8 mouse cellular contexts compared by ENCODE assay signal in the genomic region with DNA sequence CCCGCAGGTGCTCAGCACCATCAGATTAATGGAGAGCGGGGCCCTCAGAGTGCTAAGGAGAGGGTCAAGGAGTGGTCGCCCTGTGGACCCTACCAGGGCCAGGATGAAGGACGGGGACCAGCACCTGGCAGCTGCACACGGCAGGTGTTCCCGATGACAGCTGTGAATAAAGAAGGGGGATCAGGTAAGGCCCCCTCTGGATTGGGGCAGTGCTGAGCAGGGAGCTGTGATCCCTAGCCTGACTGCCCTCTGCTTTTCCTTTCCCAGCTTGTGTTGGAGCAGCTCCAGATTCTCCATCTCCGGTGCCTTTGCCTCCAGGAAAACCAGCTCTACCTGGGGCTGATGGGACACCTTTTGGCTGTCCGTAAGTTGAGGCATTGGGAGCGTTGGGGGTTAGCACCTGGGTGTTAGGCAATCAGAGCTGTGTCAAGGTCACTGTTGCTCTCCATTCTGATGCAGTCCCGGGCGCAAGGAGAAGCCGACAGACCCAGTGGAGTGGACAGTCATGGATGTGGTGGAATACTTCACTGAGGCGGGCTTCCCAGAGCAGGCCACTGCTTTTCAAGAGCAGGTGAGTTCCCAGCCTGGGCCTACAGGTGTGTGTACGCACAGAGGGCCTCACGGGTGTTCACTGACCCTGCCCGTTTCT. TPM values are rescaled to one million over a fixed set of nuclear protein-coding genes. Genes with fewer than 3 reads are reported as not detected.
DNase-seq lines count a peak whose midpoint lies in the region; ATAC-seq and TF ChIP-seq lines count a peak whose summit lies in the region.

No protein-coding gene starts in this region.

- intact Hi-C loops in heart, postnatal 36 days (cut with DNase I) = loop anchor here (5.0 kb wide), 2 partner anchors 42 to 102 kb away; partner anchors contain the start of genes Asf1b and Gm10644

- peak overlapping the region; percentile 87; the same call in 1 of the 2 replicates for H3K27ac ChIP-seq in heart, embryonic 15.5 days
- H3K27ac ChIP-seq in heart, embryonic 16.5 days (ENCODE audit: low read length) = no peak overlapping the region
- H3K27ac ChIP-seq in liver, postnatal 0 days (ENCODE audit: low read depth) = no peak overlapping the region

- H3K27me3 ChIP-seq in heart, embryonic 15.5 days = no peaks in the 10 kb centered on the region
- no peaks in the 10 kb centered on the region; the same call in 1 of the 2 replicates for H3K27me3 ChIP-seq in heart, embryonic 16.5 days (ENCODE audit: control insufficient read depth, insufficient read depth, low read length)
- H3K27me3 ChIP-seq in liver, postnatal 0 days (ENCODE audit: insufficient read depth, low read length) = no peaks in the 10 kb centered on the region

- peaks cover 49% of the 10 kb centered on the region for H3K4me1 ChIP-seq in heart, embryonic 15.5 days (replicated peaks)
- peaks cover 32% of the 10 kb centered on the region for H3K4me1 ChIP-seq in heart, embryonic 16.5 days (ENCODE audit: control insufficient read depth, insufficient read depth, low read length)
- peaks cover 28% of the 10 kb centered on the region for H3K4me1 ChIP-seq in liver, postnatal 0 days (ENCODE audit: insufficient read depth)

- no peaks in the 10 kb centered on the region for H3K9me3 ChIP-seq in heart, embryonic 15.5 days (replicated peaks)
- no peaks in the 10 kb centered on the region for H3K9me3 ChIP-seq in heart, embryonic 16.5 days (replicated peaks; ENCODE audit: control insufficient read depth, low read length)
- H3K9me3 ChIP-seq in liver, postnatal 0 days (ENCODE audit: low read length) = no peaks in the 10 kb centered on the region

- peak overlapping the region; percentile 85 for H3K4me3 ChIP-seq in heart, embryonic 15.5 days
- H3K4me3 ChIP-seq in heart, embryonic 16.5 days (ENCODE audit: low read length) = peak overlapping the region; percentile 88
- peak overlapping the region; percentile 71 for H3K4me3 ChIP-seq in liver, postnatal 0 days (ENCODE audit: low read depth, low read length)

- H3K36me3 ChIP-seq in heart, embryonic 15.5 days = peaks cover 10% of the 10 kb centered on the region
- H3K36me3 ChIP-seq in heart, embryonic 16.5 days (ENCODE audit: control insufficient read depth, insufficient read depth) = peaks cover 24% of the 10 kb centered on the region
- H3K36me3 ChIP-seq in liver, postnatal 0 days (replicated peaks; ENCODE audit: insufficient read depth, low read length) = peaks cover 15% of the 10 kb centered on the region; the same call in 1 of the 2 replicates

- peak overlapping the region; percentile 88 for H3K4me2 ChIP-seq in heart, embryonic 15.5 days
- peak overlapping the region; percentile 68 for H3K4me2 ChIP-seq in heart, embryonic 16.5 days (ENCODE audit: low read depth, low read length)
- peak overlapping the region; percentile 91 for H3K4me2 ChIP-seq in liver, postnatal 0 days (ENCODE audit: low read depth, low read length)

- no peak for ATAC-seq in heart, embryonic 15.5 days (replicated peaks; ENCODE audit: insufficient number of reproducible peaks, insufficient read depth, low FRiP score, low read depth)
- ATAC-seq in heart, embryonic 16.5 days (replicated peaks; ENCODE audit: extremely low read depth, insufficient read depth, low FRiP score) = no peak
- no peak for ATAC-seq in liver, postnatal 0 days

- no peak for TF ChIP-seq EP300 in liver, postnatal 0 days (IDR thresholded peaks at IDR 0.05; ENCODE audit: low read depth)

- no peak for TF ChIP-seq CTCF in liver, postnatal 0 days (IDR thresholded peaks at IDR 0.05; ENCODE audit: low read depth)

- peak overlapping the region; percentile 76 for H3K9ac ChIP-seq in heart, embryonic 15.5 days
- peak overlapping the region; percentile 92 for H3K9ac ChIP-seq in heart, embryonic 16.5 days (ENCODE audit: low read length)
- peak overlapping the region; percentile 83 for H3K9ac ChIP-seq in liver, postnatal 0 days (replicated peaks)

- WGBS in heart, embryonic 15.5 days = 64% methylated on average over 16 of the region's 16 CpGs
- 61% methylated on average over 16 of the region's 16 CpGs for WGBS in heart, embryonic 16.5 days
- WGBS in liver, postnatal 0 days (ENCODE audit: insufficient replicate concordance) = 63% methylated on average over 16 of the region's 16 CpGs

- DNase-seq in heart, postnatal 36 days = no peak
- peak; percentile 53 for DNase-seq in adipocyte (ENCODE audit: low spot score)
- peak; percentile 29 for DNase-seq in liver, postnatal 0 days
- DNase-seq in layer of hippocampus, adult 8-10 months (ENCODE audit: low spot score in 2 of 2) = no peak
- DNase-seq in right cerebral cortex, postnatal 36 days (ENCODE audit: low spot score in 2 of 2) = no peak
- DNase-seq in right cerebral cortex, postnatal 25 days = no peak

RNA-seq across cellular contexts. Expression of gene Samd1, which starts 1.7 kb away (rescaled TPM):
- polyA plus RNA-seq in heart, embryonic 15.5 days (2015; fragmentation: Nextera tagmentation; extraction: Ambion mirVana) = 5.6 and 5.9 TPM in 2 replicates
- 10 to 100 TPM; 27.3 to 33.1 TPM for total RNA-seq in heart, postnatal 36 days (2021)
- polyA plus RNA-seq in heart, embryonic 16.5 days (2015; fragmentation: Nextera tagmentation; extraction: Ambion mirVana) = 5.4 and 6.0 TPM in 2 replicates
- 3.5 and 3.8 TPM in 2 replicates for polyA plus RNA-seq in liver, postnatal 0 days (2015; fragmentation: Nextera tagmentation; extraction: Ambion mirVana)
- total RNA-seq in layer of hippocampus, adult 8-10 months (2022) = 10 to 100 TPM; 37.6 to 42.8 (median 40.0) TPM

RNA-seq across cellular contexts. Expression of gene 1700067K01Rik, which starts 2.1 kb away (rescaled TPM):
- 0.74 and 0.90 TPM in 2 replicates for polyA plus RNA-seq in heart, embryonic 15.5 days (2015; fragmentation: Nextera tagmentation; extraction: Ambion mirVana)
- total RNA-seq in heart, postnatal 36 days (2021) = not detected
- 0.89 and 1.1 TPM in 2 replicates for polyA plus RNA-seq in heart, embryonic 16.5 days (2015; fragmentation: Nextera tagmentation; extraction: Ambion mirVana)
- 0.87 and 0.99 TPM in 2 replicates for polyA plus RNA-seq in liver, postnatal 0 days (2015; fragmentation: Nextera tagmentation; extraction: Ambion mirVana)
- total RNA-seq in layer of hippocampus, adult 8-10 months (2022) = under 1 TPM in 1 of 4 experiments, not detected in 3; 0.39 TPM

RNA-seq across cellular contexts. Expression of gene 2210011C24Rik, which starts 12.8 kb away (rescaled TPM):
- 0.31 and 0.57 TPM in 2 replicates for polyA plus RNA-seq in heart, embryonic 15.5 days (2015; fragmentation: Nextera tagmentation; extraction: Ambion mirVana)
- total RNA-seq in heart, postnatal 36 days (2021) = 1 to 10 TPM; 2.6 to 3.4 TPM
- polyA plus RNA-seq in heart, embryonic 16.5 days (2015; fragmentation: Nextera tagmentation; extraction: Ambion mirVana) = 0.21 and 0.49 TPM in 2 replicates
- polyA plus RNA-seq in liver, postnatal 0 days (2015; fragmentation: Nextera tagmentation; extraction: Ambion mirVana) = 0.40 TPM in 1 of 2 replicates, not detected in the other
- 1 to 10 TPM; 1.0 to 2.3 (median 1.5) TPM for total RNA-seq in layer of hippocampus, adult 8-10 months (2022)

RNA-seq across cellular contexts. Expression of gene Palm3, which starts 22.1 kb away (rescaled TPM):
- 1.2 and 1.9 TPM in 2 replicates for polyA plus RNA-seq in heart, embryonic 15.5 days (2015; fragmentation: Nextera tagmentation; extraction: Ambion mirVana)
- under 1 TPM; 0.11 to 0.87 TPM for total RNA-seq in heart, postnatal 36 days (2021)
- polyA plus RNA-seq in heart, embryonic 16.5 days (2015; fragmentation: Nextera tagmentation; extraction: Ambion mirVana) = 1.5 and 2.7 TPM in 2 replicates
- 0.04 TPM in 1 of 2 replicates, not detected in the other for polyA plus RNA-seq in liver, postnatal 0 days (2015; fragmentation: Nextera tagmentation; extraction: Ambion mirVana)
- 1 to 10 TPM; 3.3 to 5.0 (median 4.2) TPM for total RNA-seq in layer of hippocampus, adult 8-10 months (2022)

RNA-seq across cellular contexts. Expression of gene Prkaca, which starts 26.4 kb away (rescaled TPM):
- 246 and 260 TPM in 2 replicates for polyA plus RNA-seq in heart, embryonic 15.5 days (2015; fragmentation: Nextera tagmentation; extraction: Ambion mirVana)
- total RNA-seq in heart, postnatal 36 days (2021) = 100 to 1,000 TPM; 336 to 360 TPM
- 258 and 282 TPM in 2 replicates for polyA plus RNA-seq in heart, embryonic 16.5 days (2015; fragmentation: Nextera tagmentation; extraction: Ambion mirVana)
- polyA plus RNA-seq in liver, postnatal 0 days (2015; fragmentation: Nextera tagmentation; extraction: Ambion mirVana) = 28.2 and 33.9 TPM in 2 replicates
- 100 to 1,000 TPM; 246 to 260 (median 252) TPM for total RNA-seq in layer of hippocampus, adult 8-10 months (2022)

Comparison
In these comparisons a context has a peak if more than half of its experiments do, and no peak if none do; other contexts are left out.
1. DNase-seq: peak in adipocyte (single experiment) and liver, postnatal 0 days (single experiment); none in heart, postnatal 36 days (0 of 2), layer of hippocampus, adult 8-10 months (0 of 2), right cerebral cortex, postnatal 36 days (0 of 2) and right cerebral cortex, postnatal 25 days (single experiment).
2. Peak in every context shown above with its lines, with median percentiles within 50 percentile points of each other: H3K4me2 ChIP-seq, H3K4me3 ChIP-seq and H3K9ac ChIP-seq.